Mouse (Mus musculus): ENCODE data around the gene Lsp1. TPM values are rescaled to one million over a fixed set of nuclear protein-coding genes. Genes with fewer than 3 reads are reported as not detected.

The Lsp1 gene
- polyA plus RNA-seq, 1 experiment from 2014 or later, result 36.9 TPM

- DNase-seq (ENCODE audit: low spot score), result no peak
- Histone ChIP-seq H3K4me1 (peaks cover 30% of the 10 kb centered on the region), H3K36me3 (no peaks in the 10 kb centered on the region; the same call in 1 of the 2 replicates), H3K27ac (peak overlapping the region; percentile 81), H3K9me3 (no peaks in the 10 kb centered on the region), H3K4me3 (no peak overlapping the region), H3K27me3 (ENCODE audit: insufficient read depth, poor library complexity, severe bottlenecking) (no peaks in the 10 kb centered on the region)
- 20% methylated on average over 5 of the region's 5 CpGs for WGBS
Measured at GRCm38 (mm10) chr7:142499010-142499721, 38.6 kb downstream of the Lsp1 start.

- H3K36me3 ChIP-seq, result no peaks in the 10 kb centered on the region; the same call in 1 of the 2 replicates
- H3K4me3 ChIP-seq, result no peak overlapping the region
- no peaks in the 10 kb centered on the region for H3K9me3 ChIP-seq
- no peaks in the 10 kb centered on the region for H3K27me3 ChIP-seq (ENCODE audit: insufficient read depth, poor library complexity, severe bottlenecking)
- 74% methylated on average over 1 of the region's 1 CpGs for WGBS
- peaks cover 35% of the 10 kb centered on the region for H3K4me1 ChIP-seq
- peak overlapping the region; percentile 81 for H3K27ac ChIP-seq
- no peak for DNase-seq (ENCODE audit: low spot score)
Measured at GRCm38 (mm10) chr7:142500032-142500431, 39.4 kb downstream of the Lsp1 start.

- Histone ChIP-seq H3K9me3 (no peaks in the 10 kb centered on the region), H3K36me3 (no peaks in the 10 kb centered on the region), H3K27ac (peak overlapping the region; percentile 77; the same call in 1 of the 2 replicates), H3K4me1 (peaks cover 65% of the 10 kb centered on the region), H3K4me3 (no peak overlapping the region), H3K27me3 (ENCODE audit: insufficient read depth, poor library complexity, severe bottlenecking) (no peaks in the 10 kb centered on the region)
- 79% methylated on average over 4 of the region's 4 CpGs for WGBS
- DNase-seq (ENCODE audit: low spot score), result no peak
Measured at GRCm38 (mm10) chr7:142503206-142503605, 42.6 kb downstream of the Lsp1 start.

GRCm38 (mm10) chr7:142505942-142506341 is 45.3 kb downstream of the Lsp1 start:
- no peaks in the 10 kb centered on the region for H3K9me3 ChIP-seq
- WGBS, result 21% methylated on average over 2 of the region's 2 CpGs
- no peaks in the 10 kb centered on the region for H3K36me3 ChIP-seq
- no peak overlapping the region for H3K4me3 ChIP-seq
- no peaks in the 10 kb centered on the region for H3K27me3 ChIP-seq (ENCODE audit: insufficient read depth, poor library complexity, severe bottlenecking)
- H3K27ac ChIP-seq, result peak overlapping the region; percentile 77
- DNase-seq (ENCODE audit: low spot score), result no peak
- peaks cover 65% of the 10 kb centered on the region for H3K4me1 ChIP-seq

- no peak overlapping the region for H3K4me3 ChIP-seq
- H3K27ac ChIP-seq, result peak overlapping the region; percentile 77
- H3K9me3 ChIP-seq, result no peaks in the 10 kb centered on the region
- H3K36me3 ChIP-seq, result no peaks in the 10 kb centered on the region
- peaks cover 69% of the 10 kb centered on the region for H3K4me1 ChIP-seq
- no peaks in the 10 kb centered on the region for H3K27me3 ChIP-seq (ENCODE audit: insufficient read depth, poor library complexity, severe bottlenecking)
- WGBS, result 44% methylated on average over 4 of the region's 4 CpGs
- no peak for DNase-seq (ENCODE audit: low spot score)
Measured at GRCm38 (mm10) chr7:142506501-142506900, 45.9 kb downstream of the Lsp1 start.

- WGBS, result 87% methylated on average over 9 of the region's 9 CpGs
- peak overlapping the region; percentile 77 for H3K27ac ChIP-seq
Measured at GRCm38 (mm10) chr7:142507453-142507852, 46.8 kb downstream of the Lsp1 start.

GRCm38 (mm10) chr7:142509518-142509917 is 48.9 kb downstream of the Lsp1 start:
- whole genome bisulfite sequencing, result 43% methylated on average over 14 of the region's 14 CpGs
- Histone ChIP-seq H3K4me1 (peaks cover 65% of the 10 kb centered on the region), H3K27me3 (ENCODE audit: insufficient read depth, poor library complexity, severe bottlenecking) (no peaks in the 10 kb centered on the region), H3K4me3 (no peak overlapping the region), H3K27ac (peak overlapping the region; percentile 91), H3K36me3 (no peaks in the 10 kb centered on the region), H3K9me3 (no peaks in the 10 kb centered on the region)
- no peak for DNase-seq (ENCODE audit: low spot score)

More at GRCm38 (mm10) chr7:142507453-142507852, 46.8 kb downstream of the Lsp1 start:
- no peaks in the 10 kb centered on the region for H3K36me3 ChIP-seq
- no peak overlapping the region for H3K4me3 ChIP-seq
- DNase-seq (ENCODE audit: low spot score), result no peak
- peaks cover 69% of the 10 kb centered on the region for H3K4me1 ChIP-seq
- no peaks in the 10 kb centered on the region for H3K27me3 ChIP-seq (ENCODE audit: insufficient read depth, poor library complexity, severe bottlenecking)
- H3K9me3 ChIP-seq, result no peaks in the 10 kb centered on the region

DNA sequence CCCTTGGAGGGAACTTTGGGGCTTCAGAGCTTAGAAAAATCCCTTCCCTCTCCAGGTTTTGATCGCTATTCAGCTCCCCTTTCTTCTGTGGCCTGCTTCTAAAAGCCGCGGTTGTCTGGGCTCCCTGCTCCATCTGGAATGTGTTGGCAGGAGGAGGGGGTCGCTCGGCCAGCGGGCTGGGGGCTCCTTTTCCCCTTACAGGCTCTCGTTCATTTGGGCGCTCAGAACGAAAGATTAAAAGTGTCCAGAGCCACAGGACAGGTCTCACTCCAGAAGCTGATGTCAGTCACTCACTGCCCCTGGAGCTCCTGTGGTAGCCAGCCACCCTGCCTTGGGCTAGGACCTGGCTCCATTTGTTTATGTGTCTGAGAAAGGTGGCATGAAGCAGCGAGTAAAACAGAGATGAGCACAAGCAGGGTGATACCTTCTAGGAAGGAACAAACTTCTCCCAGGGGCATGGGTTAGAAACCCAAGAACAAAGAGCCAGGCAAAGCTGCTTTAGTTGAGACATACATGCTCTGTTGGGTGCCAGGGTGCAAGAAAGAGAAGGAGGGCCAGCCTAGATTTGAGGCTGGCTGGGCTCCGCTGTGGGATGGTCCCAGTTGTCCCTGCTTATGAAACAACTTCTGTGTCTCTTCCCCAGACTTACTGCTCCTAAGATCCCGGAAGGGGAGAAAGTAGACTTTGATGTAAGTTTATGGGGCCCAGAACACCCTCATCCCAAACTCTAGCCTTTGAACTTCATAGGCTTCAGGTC is 49.6 kb downstream of the Lsp1 start:
- WGBS, result 18% methylated on average over 12 of the region's 12 CpGs
- Histone ChIP-seq H3K27ac (peak overlapping the region; percentile 91), H3K36me3 (no peaks in the 10 kb centered on the region), H3K9me3 (no peaks in the 10 kb centered on the region), H3K4me3 (0 out of 2 replicates have a peak overlapping the region, but pooled peaks have one; percentile 2), H3K4me1 (peaks cover 60% of the 10 kb centered on the region), H3K27me3 (ENCODE audit: insufficient read depth, poor library complexity, severe bottlenecking) (no peaks in the 10 kb centered on the region)
- DNase-seq (ENCODE audit: low spot score), result no peak

GRCm38 (mm10) chr7:142514048-142514447 is 53.4 kb downstream of the Lsp1 start:
- no peak for DNase-seq (ENCODE audit: low spot score)
- Histone ChIP-seq H3K4me1 (peaks cover 52% of the 10 kb centered on the region), H3K27me3 (ENCODE audit: insufficient read depth, poor library complexity, severe bottlenecking) (no peaks in the 10 kb centered on the region), H3K9me3 (no peaks in the 10 kb centered on the region), H3K4me3 (no peak overlapping the region), H3K27ac (peak overlapping the region; percentile 89; the same call in 1 of the 2 replicates), H3K36me3 (no peaks in the 10 kb centered on the region)
- 80% methylated on average over 4 of the region's 4 CpGs for WGBS

DNA sequence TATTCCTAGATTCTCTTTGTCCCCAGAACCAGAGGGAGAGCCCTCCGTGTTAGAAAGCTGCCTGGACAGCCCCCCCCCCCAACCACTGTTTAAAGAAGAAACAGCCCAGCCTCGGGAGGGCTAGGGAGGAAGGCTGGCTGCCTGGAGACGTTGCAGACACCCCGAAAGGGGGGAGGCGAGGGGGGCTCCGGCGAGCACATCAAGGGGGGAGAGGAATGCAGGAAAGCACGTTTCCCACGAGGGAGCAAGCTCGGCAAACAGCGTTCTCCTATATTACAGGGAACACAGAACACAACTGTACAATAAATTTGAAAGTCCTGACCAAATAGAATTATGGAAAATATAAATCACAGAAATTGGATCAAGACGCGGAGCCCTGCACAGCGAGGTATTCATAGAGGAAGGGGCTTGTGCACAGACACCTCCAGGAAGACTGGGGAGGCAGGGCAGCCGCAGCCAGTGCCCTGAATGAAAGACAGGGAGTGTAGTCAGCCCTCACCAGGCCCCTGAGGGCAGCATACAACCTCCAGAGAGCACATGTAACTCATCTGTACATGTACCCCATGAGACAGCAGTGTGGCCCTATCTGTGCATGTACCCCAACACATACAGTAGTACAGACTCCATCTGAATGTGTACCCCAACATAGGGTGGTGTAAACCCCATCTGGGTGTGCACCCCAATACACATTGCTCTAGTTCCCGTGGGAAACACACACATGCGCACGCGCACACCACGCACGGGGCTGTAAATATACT is 55.8 kb downstream of the Lsp1 start:
- Histone ChIP-seq H3K4me1 (peaks cover 49% of the 10 kb centered on the region), H3K4me3 (no peak overlapping the region), H3K27ac (peak overlapping the region; percentile 89), H3K36me3 (no peaks in the 10 kb centered on the region), H3K9me3 (no peaks in the 10 kb centered on the region), H3K27me3 (ENCODE audit: insufficient read depth, poor library complexity, severe bottlenecking) (no peaks in the 10 kb centered on the region)
- DNase-seq (ENCODE audit: low spot score), result no peak
- 44% methylated on average over 21 of the region's 21 CpGs for WGBS

DNA sequence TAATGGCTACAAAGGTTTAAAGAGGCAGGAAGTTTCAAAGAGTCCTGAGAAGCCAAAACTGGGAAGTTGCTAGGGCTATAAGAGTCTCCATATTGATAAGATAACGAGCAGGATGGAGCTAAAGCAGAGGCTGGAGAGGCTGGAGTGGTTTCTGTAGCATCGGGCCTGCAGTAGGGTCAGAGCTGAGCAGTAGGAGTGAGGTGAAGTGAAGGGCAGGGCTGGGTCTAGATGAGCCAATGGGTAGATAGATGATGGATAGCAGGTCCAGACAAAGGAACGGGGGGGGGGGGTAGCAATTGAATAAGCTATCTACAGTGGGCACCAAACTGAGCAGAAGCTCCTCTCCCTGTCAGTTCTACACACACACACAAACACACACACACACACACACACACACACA is 56.9 kb downstream of the Lsp1 start:
- H3K36me3 ChIP-seq, result no peaks in the 10 kb centered on the region
- peaks cover 54% of the 10 kb centered on the region for H3K4me1 ChIP-seq
- no peak for DNase-seq (ENCODE audit: low spot score)
- peak overlapping the region; percentile 89 for H3K27ac ChIP-seq
- 30% methylated on average over 3 of the region's 3 CpGs for WGBS
- no peaks in the 10 kb centered on the region for H3K27me3 ChIP-seq (ENCODE audit: insufficient read depth, poor library complexity, severe bottlenecking)
- H3K4me3 ChIP-seq, result no peak overlapping the region
- no peaks in the 10 kb centered on the region for H3K9me3 ChIP-seq

- H3K36me3 ChIP-seq, result no peaks in the 10 kb centered on the region
Measured at GRCm38 (mm10) chr7:142520331-142520730, 59.7 kb downstream of the Lsp1 start.

More at GRCm38 (mm10) chr7:142520331-142520730, 59.7 kb downstream of the Lsp1 start:
- DNase-seq (ENCODE audit: low spot score), result no peak
- H3K4me1 ChIP-seq, result peaks cover 72% of the 10 kb centered on the region
- no peaks in the 10 kb centered on the region for H3K27me3 ChIP-seq (ENCODE audit: insufficient read depth, poor library complexity, severe bottlenecking)
- no peak overlapping the region for H3K4me3 ChIP-seq
- no peaks in the 10 kb centered on the region for H3K9me3 ChIP-seq
- peak overlapping the region; percentile 89 for H3K27ac ChIP-seq
- 84% methylated on average over 4 of the region's 4 CpGs for WGBS

Data from heart, embryonic 10.5 days (tissue).